Mouse (Mus musculus) spleen, postnatal 0 days (tissue): ENCODE measurements around the gene Slirp. TPM values are rescaled to one million over a fixed set of nuclear protein-coding genes. Genes with fewer than 3 reads are reported as not detected.

ENCODE experiments used
- polyA plus RNA-seq: library from polyadenylated mRNA; unstranded; fragments of >200 nt; fragmentation: Nextera tagmentation; extraction: Ambion mirVana; gene quantifications from 2 replicates; pipeline ENCODE4 v1.2.1, GENCODE M21; 2015

The Slirp gene
- polyA plus RNA-seq: 175 and 197 TPM in 2 replicates

DNA sequence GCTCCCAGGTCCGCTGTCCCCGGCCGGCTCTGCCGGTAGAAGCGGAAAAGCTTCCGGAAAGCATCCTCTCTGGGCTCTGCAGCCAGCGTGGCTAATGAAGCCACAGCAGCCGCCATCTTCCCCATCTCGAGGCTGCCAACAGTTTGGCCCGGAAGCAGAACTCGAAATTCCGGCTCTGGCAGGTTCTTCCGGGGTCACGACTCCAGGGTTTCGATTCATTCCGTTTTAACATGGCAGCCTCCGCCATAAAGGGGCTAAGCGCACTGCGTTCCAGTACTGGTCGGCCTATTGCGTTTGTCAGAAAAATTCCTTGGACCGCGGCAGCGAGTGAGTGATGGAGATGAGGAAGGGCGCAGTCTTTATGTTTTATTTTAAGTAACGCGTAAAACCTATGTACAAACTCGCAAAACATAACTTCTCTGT is at the start of gene Slirp, which contains the start of gene Alkbh1:
TSS of gene Slirp (plus strand) at position 197 of the 423 bp plus-strand sequence.
TSS of gene Alkbh1 (minus strand) at position 318 of the 423 bp plus-strand sequence.

DNA sequence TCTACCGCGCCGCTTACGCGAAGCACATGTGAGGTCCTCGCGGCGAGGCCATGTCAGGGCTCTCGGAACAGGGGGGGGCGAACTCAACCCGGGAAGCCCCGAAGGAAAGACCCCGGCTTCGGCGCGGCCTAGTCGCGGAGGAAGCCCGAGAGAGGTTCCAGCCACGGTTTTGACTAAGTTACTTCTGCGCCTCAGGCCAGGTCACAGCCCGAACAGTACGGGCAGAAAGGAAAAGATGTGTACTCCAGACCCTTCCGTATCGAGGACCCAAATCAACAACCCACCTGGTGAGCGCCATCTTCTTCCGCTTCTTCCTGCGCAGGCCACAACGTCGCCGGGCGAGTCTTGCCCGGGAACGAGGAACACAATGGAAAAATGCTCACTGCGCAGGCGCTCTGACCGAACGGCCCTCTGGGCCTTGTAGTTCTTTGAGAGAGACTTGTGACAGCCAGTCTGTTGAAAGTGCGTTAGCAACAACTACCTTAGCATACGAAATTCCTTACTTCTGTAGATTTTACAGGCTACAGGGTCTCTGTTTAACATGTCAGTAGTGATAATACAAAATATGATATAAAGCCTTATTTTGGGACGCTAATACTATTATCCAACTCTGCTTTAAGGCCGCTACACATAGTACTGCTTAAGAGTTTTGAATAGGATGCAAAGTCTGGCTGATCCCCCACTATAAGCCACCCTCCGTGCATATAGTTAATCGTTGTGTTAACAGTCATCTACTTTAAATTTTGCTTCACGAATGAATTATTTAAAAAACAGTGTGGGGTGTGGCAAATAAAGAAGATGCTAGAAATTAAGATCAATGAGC is 28.5 kb downstream of the Slirp start, which contains the start of gene Snw1:
TSS of gene Snw1 (minus strand) at position 311 of the 823 bp plus-strand sequence.

DNA sequence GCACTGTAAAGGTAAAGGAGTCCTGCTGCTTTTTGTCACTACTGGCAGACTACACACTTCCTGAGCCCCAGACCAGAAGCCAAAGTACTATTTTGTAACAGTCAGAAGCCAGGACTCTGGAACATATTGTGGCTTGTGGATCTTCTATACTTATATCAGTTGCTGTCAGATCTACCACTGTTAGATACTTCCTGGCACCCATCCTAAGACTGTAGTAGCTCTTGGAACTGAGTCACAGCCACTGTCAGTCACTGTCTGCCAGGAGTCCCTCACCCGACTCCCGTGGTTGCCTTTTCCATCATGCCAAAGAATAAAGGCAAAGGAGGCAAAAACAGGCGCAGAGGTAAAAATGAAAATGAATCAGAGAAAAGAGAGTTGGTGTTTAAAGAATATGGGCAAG is 50.7 kb downstream of the Slirp start, which contains the start of gene Gm5788:
TSS of gene Gm5788 (plus strand) at position 301 of the 400 bp plus-strand sequence.

Other genes starting within 250 kb of the Slirp start
- 12.4 and 13.8 TPM in 2 replicates for gene Samd15, start 244.2 kb upstream of the Slirp start, polyA plus RNA-seq
- 1.2 and 1.5 TPM in 2 replicates for gene Tmed8, start 243.4 kb upstream of the Slirp start, polyA plus RNA-seq
- gene Noxred1, start 205.2 kb upstream of the Slirp start, polyA plus RNA-seq: 0.67 and 1.6 TPM in 2 replicates
- 13.1 and 17.0 TPM in 2 replicates for gene Vipas39, start 177.6 kb upstream of the Slirp start, polyA plus RNA-seq
- gene Ahsa1, start 177.4 kb upstream of the Slirp start, polyA plus RNA-seq: 126 and 128 TPM in 2 replicates
- 0.12 TPM in 2 replicates for gene Ism2, start 144.2 kb upstream of the Slirp start, polyA plus RNA-seq
- 56.9 and 67.7 TPM in 2 replicates for gene Sptlc2, start 55.5 kb upstream of the Slirp start, polyA plus RNA-seq
- 37.2 and 38.7 TPM in 2 replicates for gene Alkbh1, start 121 bp downstream of the Slirp start, polyA plus RNA-seq
- 79.3 and 80.0 TPM in 2 replicates for gene Snw1, start 28.4 kb downstream of the Slirp start, polyA plus RNA-seq
- gene Gm5788, start 50.8 kb downstream of the Slirp start, polyA plus RNA-seq: not detected in 2 replicates
- gene Gm8300, start 70.4 kb downstream of the Slirp start, polyA plus RNA-seq: not detected in 2 replicates
- not detected in 2 replicates for gene Oog1, start 158.8 kb downstream of the Slirp start, polyA plus RNA-seq
- not detected in 2 replicates for gene Gm4027, start 175.0 kb downstream of the Slirp start, polyA plus RNA-seq
- gene Gm16381, start 200.7 kb downstream of the Slirp start, polyA plus RNA-seq: not detected in 2 replicates